Mouse (Mus musculus) olfactory bulb, adult 2 months (tissue): ENCODE measurements around the gene Skap2.

Experiments
- CTCF ChIP-seq: fragments of 200-500 bp; IDR thresholded peaks from 2 replicates; pipeline ENCODE4 v1.5.1; 2012; ENCODE audit warnings: low read depth, mild to moderate bottlenecking, low read length, moderate library complexity; ENCODE audit not compliant: insufficient read depth
- POLR2A ChIP-seq: fragments of 200-500 bp; IDR thresholded peaks from 2 replicates; pipeline ENCODE4 v1.6.1; 2012; ENCODE audit warnings: mild to moderate bottlenecking, low read depth, low read length, moderate library complexity; ENCODE audit not compliant: insufficient read depth

- TF ChIP-seq CTCF (no peak), POLR2A (no peak)
Measured at GRCm38 (mm10) chr6:51852643-51853042, 159.7 kb downstream of the Skap2 start.
